26 mouse cellular contexts compared by ENCODE assay signal in genomic region chr12:30604012-30604411, GRCm38 (mm10). TPM values are rescaled to one million over a fixed set of nuclear protein-coding genes. Genes with fewer than 3 reads are reported as not detected.
DNase-seq lines count a peak whose midpoint lies in the region; ATAC-seq and TF ChIP-seq lines count a peak whose summit lies in the region.
"Had no signal": no experiment of that assay in that cellular context is flagged by ENCODE, and none has a peak within 500 bp of the region (broad histone marks: within the 10 kb centered on the region; RNA-seq: fewer than 3 reads in every experiment).

No protein-coding gene starts in this region.

- no peaks in the 10 kb centered on the region for H3K36me3 ChIP-seq in hindbrain, embryonic 10.5 days
- no peaks in the 10 kb centered on the region for H3K36me3 ChIP-seq in hindbrain, postnatal 0 days (ENCODE audit: insufficient read depth, low read length)
- H3K36me3 ChIP-seq in embryonic facial prominence, embryonic 14.5 days (ENCODE audit: control insufficient read depth, insufficient read depth, low read length): no peaks in the 10 kb centered on the region
- no peaks in the 10 kb centered on the region for H3K36me3 ChIP-seq in limb, embryonic 13.5 days
- H3K36me3 ChIP-seq: embryonic facial prominence, embryonic 15.5 days; limb, embryonic 15.5 days; midbrain, embryonic 15.5 days; neural tube, embryonic 13.5 days had no signal

- peaks cover 8% of the 10 kb centered on the region; the same call in 1 of the 2 replicates for H3K4me1 ChIP-seq in hindbrain, embryonic 10.5 days (replicated peaks)
- H3K4me1 ChIP-seq in hindbrain, postnatal 0 days (ENCODE audit: insufficient read depth, low read length): no peaks in the 10 kb centered on the region
- peaks cover 29% of the 10 kb centered on the region for H3K4me1 ChIP-seq in embryonic facial prominence, embryonic 14.5 days (ENCODE audit: control insufficient read depth, insufficient read depth, low read length)
- peaks cover 26% of the 10 kb centered on the region for H3K4me1 ChIP-seq in limb, embryonic 13.5 days
- H3K4me1 ChIP-seq: midbrain, embryonic 15.5 days; neural tube, embryonic 13.5 days had no signal

- H3K27ac ChIP-seq in hindbrain, embryonic 10.5 days: peak overlapping the region; percentile 29; the same call in 1 of the 2 replicates
- H3K27ac ChIP-seq in hindbrain, postnatal 0 days: no peak overlapping the region
- 0 out of 2 replicates have a peak overlapping the region, but pooled peaks have one; percentile 5 for H3K27ac ChIP-seq in embryonic facial prominence, embryonic 14.5 days (replicated peaks; ENCODE audit: low read depth, low read length)
- no peak overlapping the region for H3K27ac ChIP-seq in limb, embryonic 13.5 days
- H3K27ac ChIP-seq: embryonic facial prominence, embryonic 15.5 days; limb, embryonic 15.5 days; liver, embryonic 14.5 days; midbrain, embryonic 15.5 days; neural tube, embryonic 13.5 days had no signal

- peak; percentile 30 for DNase-seq in hindbrain, embryonic 10.5 days (ENCODE audit: low spot score)
- no peak for DNase-seq in hindbrain, postnatal 0 days (ENCODE audit: low spot score)
- peak; percentile 65 for DNase-seq in embryonic facial prominence, embryonic 14.5 days (ENCODE audit: low spot score)
- no peak for DNase-seq in thymus, postnatal 0 days (ENCODE audit: low spot score)
- DNase-seq in thymus, adult 18-20 months: no peak
- no peak for DNase-seq in T-cell, adult 2 months (ENCODE audit: low spot score)
- DNase-seq: adrenal gland, adult 8-10 months; cerebellum, adult 18-20 months; cerebellum, postnatal 14 days; gastrocnemius, postnatal 36 days; kidney, adult 9 months; kidney, postnatal 14 days; lung, embryonic 14.5 days; lung, postnatal 36 days; retina, postnatal 1 day had no signal

- WGBS in hindbrain, embryonic 10.5 days: 66% methylated on average over 9 of the region's 9 CpGs
- 71% methylated on average over 9 of the region's 9 CpGs for WGBS in hindbrain, postnatal 0 days
- 16% methylated on average over 9 of the region's 9 CpGs for WGBS in embryonic facial prominence, embryonic 14.5 days
- 18% methylated on average over 9 of the region's 9 CpGs for WGBS in limb, embryonic 13.5 days

- no peak for ATAC-seq in hindbrain, postnatal 0 days
- ATAC-seq in embryonic facial prominence, embryonic 14.5 days (ENCODE audit: low read depth): no peak
- no peak for ATAC-seq in limb, embryonic 13.5 days (ENCODE audit: low FRiP score, low read depth)
- ATAC-seq: CD4-positive, CD25-positive, alpha-beta regulatory T cell, adult 4 months; forebrain, embryonic 16.5 days; hindbrain, embryonic 16.5 days; intestine, embryonic 16.5 days; midbrain, embryonic 15.5 days had no signal

- no peak overlapping the region for H3K9ac ChIP-seq in hindbrain, postnatal 0 days (replicated peaks; ENCODE audit: low read length)
- H3K9ac ChIP-seq in embryonic facial prominence, embryonic 14.5 days (ENCODE audit: low read depth, low read length): no peak overlapping the region
- no peak overlapping the region for H3K9ac ChIP-seq in limb, embryonic 13.5 days
- H3K9ac ChIP-seq: embryonic facial prominence, embryonic 15.5 days; limb, embryonic 15.5 days; liver, embryonic 14.5 days; lung, embryonic 14.5 days; midbrain, embryonic 15.5 days; neural tube, embryonic 13.5 days had no signal

- TF ChIP-seq CTCF in hindbrain, postnatal 0 days (IDR thresholded peaks at IDR 0.05; ENCODE audit: low read depth): no peak

- no peak overlapping the region for H3K4me3 ChIP-seq in hindbrain, embryonic 10.5 days
- H3K4me3 ChIP-seq in hindbrain, postnatal 0 days (ENCODE audit: low read length): no peak overlapping the region
- no peak overlapping the region for H3K4me3 ChIP-seq in embryonic facial prominence, embryonic 14.5 days (ENCODE audit: low read depth, low read length)
- no peak overlapping the region for H3K4me3 ChIP-seq in limb, embryonic 13.5 days
- H3K4me3 ChIP-seq: embryonic facial prominence, embryonic 15.5 days; limb, embryonic 15.5 days; midbrain, embryonic 15.5 days; myocyte; neural tube, embryonic 13.5 days had no signal

- H3K9me3 ChIP-seq in hindbrain, embryonic 10.5 days: no peaks in the 10 kb centered on the region
- H3K9me3 ChIP-seq in hindbrain, postnatal 0 days (ENCODE audit: low read length): no peaks in the 10 kb centered on the region
- H3K9me3 ChIP-seq in embryonic facial prominence, embryonic 14.5 days (ENCODE audit: control insufficient read depth, low read length): no peaks in the 10 kb centered on the region
- H3K9me3 ChIP-seq in limb, embryonic 13.5 days: no peaks in the 10 kb centered on the region
- H3K9me3 ChIP-seq: embryonic facial prominence, embryonic 15.5 days; limb, embryonic 15.5 days; midbrain, embryonic 15.5 days; neural tube, embryonic 13.5 days had no signal

- H3K4me2 ChIP-seq in hindbrain, postnatal 0 days (ENCODE audit: low read depth, low read length): no peak overlapping the region
- no peak overlapping the region for H3K4me2 ChIP-seq in embryonic facial prominence, embryonic 14.5 days (ENCODE audit: low read depth, low read length)
- peak overlapping the region; percentile 27; the same call in 1 of the 2 replicates for H3K4me2 ChIP-seq in limb, embryonic 13.5 days (replicated peaks)
- H3K4me2 ChIP-seq: embryonic facial prominence, embryonic 15.5 days; limb, embryonic 15.5 days; lung, embryonic 14.5 days; midbrain, embryonic 15.5 days; neural tube, embryonic 13.5 days had no signal

- H3K27me3 ChIP-seq in hindbrain, embryonic 10.5 days (ENCODE audit: insufficient read depth, poor library complexity, severe bottlenecking): no peaks in the 10 kb centered on the region
- H3K27me3 ChIP-seq in hindbrain, postnatal 0 days (ENCODE audit: insufficient read depth, low read length): no peaks in the 10 kb centered on the region
- H3K27me3 ChIP-seq in embryonic facial prominence, embryonic 14.5 days (replicated peaks; ENCODE audit: control insufficient read depth, insufficient read depth, low read length): no peaks in the 10 kb centered on the region
- 0 out of 2 replicates have a peak, but pooled peaks cover 2% of the 10 kb centered on the region for H3K27me3 ChIP-seq in limb, embryonic 13.5 days
- H3K27me3 ChIP-seq: embryonic facial prominence, embryonic 15.5 days; limb, embryonic 15.5 days; midbrain, embryonic 15.5 days; neural tube, embryonic 13.5 days had no signal

RNA-seq across cellular contexts. Expression of gene Tmem18, which starts 19.8 kb away (rescaled TPM):
- 22.1 and 27.8 TPM in 2 replicates for polyA plus RNA-seq in hindbrain, embryonic 10.5 days (2016; fragmentation: Nextera tagmentation; extraction: Ambion mirVana)
- total RNA-seq in hindbrain, postnatal 0 days (2014; rRNA removed): 40.7 and 44.5 TPM in 2 replicates
- polyA plus RNA-seq in hindbrain, postnatal 0 days (2015; fragmentation: Nextera tagmentation; extraction: Ambion mirVana): 40.2 and 40.4 TPM in 2 replicates
- 25.2 and 26.3 TPM in 2 replicates for polyA plus RNA-seq in embryonic facial prominence, embryonic 14.5 days (2014; fragmentation: Nextera tagmentation; extraction: Ambion mirVana)
- polyA plus RNA-seq in limb, embryonic 13.5 days (2015; fragmentation: Nextera tagmentation; extraction: Ambion mirVana): 29.4 and 30.1 TPM in 2 replicates
- polyA plus RNA-seq in thymus, postnatal 0 days (2015; fragmentation: Nextera tagmentation; extraction: Ambion mirVana): 22.9 and 27.7 TPM in 2 replicates

Comparison
In these comparisons a context has a peak if more than half of its experiments do, and no peak if none do; other contexts are left out.
1. DNase-seq: peak in hindbrain, embryonic 10.5 days (single experiment) and embryonic facial prominence, embryonic 14.5 days (single experiment); none in hindbrain, postnatal 0 days (single experiment), thymus, postnatal 0 days (single experiment), thymus, adult 18-20 months (0 of 2) and T-cell, adult 2 months (single experiment).
2. H3K27ac ChIP-seq: peak in hindbrain, embryonic 10.5 days (single experiment) and embryonic facial prominence, embryonic 14.5 days (single experiment); none in hindbrain, postnatal 0 days (single experiment) and limb, embryonic 13.5 days (single experiment).